Mouse (Mus musculus) stomach, postnatal 0 days (tissue): ENCODE measurements at regions not wholly inside any gene's neighbourhood (a gene's known extent, or its start where the extent isn't known, plus 50 kb on each side); places are given as distances from the start of the nearest gene placed in this dataset.

Experiments
- CTCF ChIP-seq: IDR thresholded peaks from 2 replicates; pipeline ENCODE4 v1.5.1; 2016; ENCODE audit warnings: antibody characterized with exemption, low read depth, mild to moderate bottlenecking, moderate library complexity
- EP300 ChIP-seq: optimal IDR thresholded peaks from 2 replicates; pipeline ENCODE3; 2016; ENCODE audit warnings: antibody characterized with exemption

DNA sequence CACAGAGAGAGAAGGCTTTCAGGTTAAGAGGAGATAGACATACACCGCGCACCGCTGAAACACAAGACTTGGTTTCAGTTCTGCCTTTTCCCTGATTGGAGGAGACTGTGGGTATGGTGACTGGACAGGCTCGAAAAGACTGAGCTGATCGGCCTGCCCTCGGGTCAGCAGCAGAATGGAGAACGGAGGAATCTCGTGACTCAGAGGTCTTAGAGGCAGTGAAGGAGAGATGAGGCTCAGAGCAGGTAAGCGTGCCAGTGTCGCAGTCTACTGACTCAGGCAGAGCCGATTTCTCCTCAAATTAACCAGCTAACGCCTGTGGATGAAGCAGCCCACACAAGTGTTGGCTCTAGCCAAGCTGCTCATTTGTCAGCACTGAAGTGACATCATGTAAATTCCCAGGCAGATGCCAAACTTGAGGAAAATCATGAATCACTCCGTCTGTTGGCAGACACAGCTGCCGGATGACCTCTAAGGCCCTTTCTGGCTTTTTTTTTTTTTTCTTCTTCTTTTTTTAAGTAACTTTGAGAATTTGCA, 55.9 kb upstream of the Stxbp5l start:
- TF ChIP-seq CTCF (no peak), EP300 (no peak)
